Mouse (Mus musculus) right cerebral cortex, postnatal 36 days (tissue): ENCODE measurements at regions not wholly inside any gene's neighbourhood (a gene's known extent, or its start where the extent isn't known, plus 50 kb on each side); places are given as distances from the start of the nearest gene placed in this dataset.

Experiments
- DNase-seq, 2 experiments: peaks; one replicate each; pipeline ENCODE4 v3.0.0; 2022; ENCODE audit warnings: low spot score in 2 of 2, mixed read lengths in 1 of 2

- no peak for DNase-seq
These were observed 222.0 kb downstream of the Zic3 start for GRCm38 (mm10) chrX:58244544-58244943.

GRCm38 (mm10) chrX:58256043-58256442 lies 233.5 kb downstream of the Zic3 start:
- DNase-seq = no peak

- DNase-seq = no peak
These were observed 260.4 kb downstream of the Zic3 start for GRCm38 (mm10) chrX:58282903-58283302.

GRCm38 (mm10) chrX:58322832-58323231 lies 300.3 kb downstream of the Zic3 start:
- no peak for DNase-seq

GRCm38 (mm10) chrX:58351606-58352005 lies 329.1 kb downstream of the Zic3 start:
- DNase-seq = no peak

GRCm38 (mm10) chrX:58377926-58378325 lies 355.4 kb downstream of the Zic3 start:
- peak in 1 of 2 experiments; percentile 0 for DNase-seq
